Mouse (Mus musculus) c-Kit-positive CD71-positive TER-119-positive erythroid progenitor cells, embryonic 14.5 days (primary cell): Measurements from ENCODE around the gene Vmn1r204.
"Not testable (repeated sequence)": the region's sequence is repeated elsewhere in the genome, so short reads cannot be mapped to it uniquely, and the experiment has no call there.

ENCODE experiments used
- DNase-seq: peaks from one replicate; pipeline ENCODE4 v3.0.0-alpha.2; 2013; ENCODE audit warnings: low spot score

Vmn1r204 gene

GRCm38 (mm10) chr13:22552898-22553297, at the start of gene Vmn1r204:
TSS of gene Vmn1r204 (plus strand) at chr13:22553198.
- not testable (repeated sequence) for DNase-seq

- DNase-seq = no peak
These were observed 47.7 kb upstream of the Vmn1r204 start, which contains the start of gene Vmn1r202 for GRCm38 (mm10) chr13:22505281-22505680. TSS of gene Vmn1r202 (minus strand) at chr13:22505381.

DNA sequence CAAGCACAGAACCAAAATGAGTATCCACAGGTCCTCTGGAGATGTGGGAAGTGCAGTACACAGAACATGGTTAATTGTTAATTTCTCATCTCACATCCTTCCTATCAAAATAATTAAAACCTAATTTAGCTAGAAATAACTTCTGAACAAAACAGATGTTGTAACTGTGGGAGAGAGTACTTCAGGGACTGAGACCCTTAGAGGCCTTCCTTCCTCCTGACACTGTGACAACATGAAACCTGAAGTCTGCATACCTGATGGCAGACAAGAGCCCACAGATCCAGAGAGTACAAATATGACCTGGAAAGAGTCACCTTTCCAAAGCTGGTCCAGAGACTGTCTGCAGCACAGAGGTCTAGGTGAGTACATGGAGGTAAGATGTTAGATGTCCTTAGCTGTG, 35.2 kb upstream of the Vmn1r204 start, which contains the start of gene Vmn1r203:
Gene Vmn1r203 (plus strand): TSS at position 301 of the 400 bp plus-strand sequence.
- no peak for DNase-seq

GRCm38 (mm10) chr13:22574911-22575310, 21.9 kb downstream of the Vmn1r204 start:
- DNase-seq = not testable (repeated sequence)

GRCm38 (mm10) chr13:22583336-22583735, 30.3 kb downstream of the Vmn1r204 start:
- DNase-seq = not testable (repeated sequence)

- no peak for DNase-seq
These were observed 39.9 kb downstream of the Vmn1r204 start, which contains the start of gene Vmn1r205 for GRCm38 (mm10) chr13:22592900-22593299. TSS of gene Vmn1r205 (minus strand) at chr13:22593000.
